Mouse (Mus musculus) liver, embryonic 15.5 days (tissue): ENCODE results near the gene Lclat1. TPM values are rescaled to one million over a fixed set of nuclear protein-coding genes. Genes with fewer than 3 reads are reported as not detected.
A peak's percentile ranks its signal among the peaks of the same experiment; 100 is the strongest.

Experiments
- ATAC-seq: fragments of 200-750 bp; cut with Nextera tagmentation; 2 replicates; pipeline ENCODE4 v1.8.0; 2017; ENCODE audit warnings: moderate number of reproducible peaks, mild to moderate bottlenecking, moderate library complexity; ENCODE audit not compliant: insufficient read depth
- H3K27ac ChIP-seq: fragments of 300-500 bp; sonication (generic); replicated peaks from 2 replicates; pipeline ENCODE4 v1.5.1; 2015; ENCODE audit warnings: mild to moderate bottlenecking, inconsistent platforms
- H3K27me3 ChIP-seq: fragments of 300-500 bp; sonication (generic); 2 replicates; pipeline ENCODE4 v1.6.1; 2015; ENCODE audit warnings: mild to moderate bottlenecking, inconsistent platforms
- H3K36me3 ChIP-seq: fragments of 300-500 bp; sonication (generic); replicated peaks from 2 replicates; pipeline ENCODE4 v1.6.1; 2015; ENCODE audit warnings: moderate library complexity, mild to moderate bottlenecking, inconsistent platforms
- H3K4me1 ChIP-seq: fragments of 300-500 bp; sonication (generic); replicated peaks from 2 replicates; pipeline ENCODE4 v1.6.1; 2015; ENCODE audit warnings: inconsistent platforms
- H3K4me2 ChIP-seq: fragments of 300-500 bp; sonication (generic); 2 replicates; pipeline ENCODE4 v1.6.1; 2015; ENCODE audit warnings: moderate library complexity, mild to moderate bottlenecking, inconsistent platforms
- H3K4me3 ChIP-seq: fragments of 300-500 bp; sonication (generic); replicated peaks from 2 replicates; pipeline ENCODE4 v1.5.1; 2015; ENCODE audit warnings: mild to moderate bottlenecking, inconsistent platforms
- H3K9ac ChIP-seq: fragments of 300-500 bp; sonication (generic); 2 replicates; pipeline ENCODE4 v1.6.1; 2015; ENCODE audit warnings: moderate library complexity, mild to moderate bottlenecking, inconsistent platforms
- H3K9me3 ChIP-seq: fragments of 300-500 bp; sonication (generic); replicated peaks from 2 replicates; pipeline ENCODE4 v1.6.1; 2016; ENCODE audit warnings: inconsistent platforms
- WGBS: fragments of 180-500 bp; shearing (Covaris S2); methylation state at CpG from one replicate; pipeline ENCODE4 v1.1.7; 2015; ENCODE audit warnings: mixed read lengths; ENCODE audit not compliant: insufficient replicate concordance; 5-methylcytosine and 5-hydroxymethylcytosine counted together
- polyA plus RNA-seq: library from polyadenylated mRNA; unstranded; fragments of >200 nt; fragmentation: Nextera tagmentation; extraction: Ambion mirVana; gene quantifications from 2 replicates; pipeline ENCODE4 v1.2.1, GENCODE M21; 2015

Gene Lclat1
- polyA plus RNA-seq, 1 experiment from 2014 or later = 2.5 TPM

- no peaks in the 10 kb centered on the region for H3K9me3 ChIP-seq
- H3K36me3 ChIP-seq = no peaks in the 10 kb centered on the region
- no peak overlapping the region for H3K9ac ChIP-seq
- H3K4me3 ChIP-seq = no peak overlapping the region
- no peak overlapping the region for H3K4me2 ChIP-seq
- ATAC-seq = no peak
- H3K27me3 ChIP-seq = no peaks in the 10 kb centered on the region
- H3K27ac ChIP-seq = no peak overlapping the region
- H3K4me1 ChIP-seq = no peaks in the 10 kb centered on the region
- WGBS = 79% methylated on average over 5 of the region's 5 CpGs
These were observed 62.4 kb downstream of the Lclat1 start for GRCm38 (mm10) chr17:73170141-73170540.

- Histone ChIP-seq H3K27ac (no peak overlapping the region), H3K9ac (no peak overlapping the region), H3K9me3 (no peaks in the 10 kb centered on the region), H3K36me3 (no peaks in the 10 kb centered on the region), H3K27me3 (no peaks in the 10 kb centered on the region), H3K4me2 (no peak overlapping the region), H3K4me1 (no peaks in the 10 kb centered on the region), H3K4me3 (no peak overlapping the region)
- WGBS = 55% methylated on average over 5 of the region's 5 CpGs
- ATAC-seq = no peak
These were observed 66.3 kb downstream of the Lclat1 start for GRCm38 (mm10) chr17:73174083-73174562.

DNA sequence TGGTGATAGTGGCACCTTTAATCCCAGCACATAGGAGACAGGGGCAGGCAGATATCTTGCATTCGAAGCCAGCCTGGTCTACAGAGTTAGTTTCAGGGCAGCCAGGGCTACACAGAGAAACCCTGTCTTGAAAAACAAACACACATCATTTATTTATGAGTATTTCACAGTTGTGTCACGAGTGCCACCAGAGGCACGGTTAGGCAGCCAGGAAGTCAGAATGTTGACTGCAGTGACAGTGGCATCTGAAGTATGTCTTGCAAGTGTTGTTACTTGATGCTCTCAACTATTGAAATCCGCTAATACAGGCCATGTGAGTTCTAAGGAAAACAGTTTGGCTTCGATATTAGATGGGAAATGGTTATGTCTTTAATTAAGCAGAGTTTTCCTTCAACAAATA, 67.9 kb downstream of the Lclat1 start:
- Histone ChIP-seq H3K36me3 (no peaks in the 10 kb centered on the region), H3K9me3 (no peaks in the 10 kb centered on the region), H3K27ac (no peak overlapping the region), H3K4me3 (no peak overlapping the region), H3K4me2 (no peak overlapping the region), H3K27me3 (no peaks in the 10 kb centered on the region), H3K9ac (no peak overlapping the region), H3K4me1 (no peaks in the 10 kb centered on the region)
- WGBS = 67% methylated on average over 5 of the region's 5 CpGs
- no peak for ATAC-seq

DNA sequence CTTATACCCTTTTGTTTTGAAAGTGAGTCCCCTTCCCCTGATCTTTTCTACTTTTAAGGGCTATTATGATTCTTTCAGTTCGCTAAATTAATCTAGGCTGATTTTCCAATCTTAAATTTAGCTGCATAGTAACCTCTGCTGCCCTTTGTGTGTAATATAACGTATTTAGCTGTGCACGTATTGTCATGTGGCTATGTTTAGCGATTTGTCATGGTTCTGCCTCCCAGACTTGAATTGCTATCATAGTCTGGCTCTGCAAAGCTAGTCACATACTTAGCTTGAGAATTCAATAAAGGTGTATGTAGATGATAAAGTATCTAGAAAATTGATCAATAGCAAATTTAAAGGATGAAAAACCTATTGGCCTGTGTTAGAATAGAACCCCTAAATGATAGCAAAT, 69.3 kb downstream of the Lclat1 start:
- no peak overlapping the region for H3K27ac ChIP-seq
- no peaks in the 10 kb centered on the region for H3K9me3 ChIP-seq
- no peak overlapping the region for H3K4me3 ChIP-seq
- H3K36me3 ChIP-seq = no peaks in the 10 kb centered on the region
- H3K9ac ChIP-seq = no peak overlapping the region
- no peaks in the 10 kb centered on the region for H3K4me1 ChIP-seq
- no peak for ATAC-seq
- no peak overlapping the region for H3K4me2 ChIP-seq
- 77% methylated on average over 4 of the region's 4 CpGs for WGBS
- H3K27me3 ChIP-seq = no peaks in the 10 kb centered on the region

- H3K9ac ChIP-seq = no peak overlapping the region
- H3K27me3 ChIP-seq = no peaks in the 10 kb centered on the region
- peak; percentile 70 for ATAC-seq
- no peak overlapping the region for H3K4me3 ChIP-seq
- H3K9me3 ChIP-seq = no peaks in the 10 kb centered on the region
- H3K27ac ChIP-seq = 0 out of 2 replicates have a peak overlapping the region, but pooled peaks have one; percentile 38
- H3K4me1 ChIP-seq = no peaks in the 10 kb centered on the region
- no peaks in the 10 kb centered on the region for H3K36me3 ChIP-seq
- WGBS = 64% methylated on average over 5 of the region's 5 CpGs
- no peak overlapping the region for H3K4me2 ChIP-seq
These were observed 79.1 kb downstream of the Lclat1 start for GRCm38 (mm10) chr17:73186929-73187328.

- no peaks in the 10 kb centered on the region for H3K36me3 ChIP-seq
- no peaks in the 10 kb centered on the region for H3K4me1 ChIP-seq
- 62% methylated on average over 6 of the region's 6 CpGs for WGBS
- no peak overlapping the region for H3K4me3 ChIP-seq
- no peaks in the 10 kb centered on the region for H3K27me3 ChIP-seq
- no peak overlapping the region for H3K27ac ChIP-seq
- ATAC-seq = no peak
- no peak overlapping the region for H3K4me2 ChIP-seq
- no peak overlapping the region for H3K9ac ChIP-seq
- H3K9me3 ChIP-seq = no peaks in the 10 kb centered on the region
These were observed 86.4 kb downstream of the Lclat1 start for GRCm38 (mm10) chr17:73194146-73194545.

DNA sequence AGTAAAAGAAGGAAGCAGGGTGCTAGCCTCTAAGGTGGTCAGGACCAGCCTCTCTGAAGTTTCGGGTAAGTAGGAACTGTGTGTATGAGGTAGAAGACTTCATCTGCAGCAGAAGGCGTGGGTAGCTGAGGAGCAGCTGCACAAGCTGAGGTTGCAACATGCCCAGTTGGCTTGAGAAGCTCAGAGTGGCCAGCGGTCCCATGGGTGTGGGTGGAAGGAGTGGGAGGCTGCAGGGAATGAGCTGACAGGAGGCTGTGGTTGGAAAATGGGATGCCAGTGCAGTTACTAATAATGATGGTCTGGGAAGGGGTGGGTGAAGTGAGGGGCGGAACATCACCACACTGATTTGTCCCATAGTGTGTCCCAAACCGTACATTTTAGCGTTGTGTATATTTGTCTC, 86.8 kb downstream of the Lclat1 start:
- no peaks in the 10 kb centered on the region for H3K4me1 ChIP-seq
- no peaks in the 10 kb centered on the region for H3K9me3 ChIP-seq
- no peak overlapping the region for H3K27ac ChIP-seq
- H3K9ac ChIP-seq = no peak overlapping the region
- WGBS = 80% methylated on average over 6 of the region's 6 CpGs
- H3K27me3 ChIP-seq = no peaks in the 10 kb centered on the region
- no peak overlapping the region for H3K4me2 ChIP-seq
- H3K4me3 ChIP-seq = no peak overlapping the region
- no peak for ATAC-seq
- H3K36me3 ChIP-seq = no peaks in the 10 kb centered on the region

DNA sequence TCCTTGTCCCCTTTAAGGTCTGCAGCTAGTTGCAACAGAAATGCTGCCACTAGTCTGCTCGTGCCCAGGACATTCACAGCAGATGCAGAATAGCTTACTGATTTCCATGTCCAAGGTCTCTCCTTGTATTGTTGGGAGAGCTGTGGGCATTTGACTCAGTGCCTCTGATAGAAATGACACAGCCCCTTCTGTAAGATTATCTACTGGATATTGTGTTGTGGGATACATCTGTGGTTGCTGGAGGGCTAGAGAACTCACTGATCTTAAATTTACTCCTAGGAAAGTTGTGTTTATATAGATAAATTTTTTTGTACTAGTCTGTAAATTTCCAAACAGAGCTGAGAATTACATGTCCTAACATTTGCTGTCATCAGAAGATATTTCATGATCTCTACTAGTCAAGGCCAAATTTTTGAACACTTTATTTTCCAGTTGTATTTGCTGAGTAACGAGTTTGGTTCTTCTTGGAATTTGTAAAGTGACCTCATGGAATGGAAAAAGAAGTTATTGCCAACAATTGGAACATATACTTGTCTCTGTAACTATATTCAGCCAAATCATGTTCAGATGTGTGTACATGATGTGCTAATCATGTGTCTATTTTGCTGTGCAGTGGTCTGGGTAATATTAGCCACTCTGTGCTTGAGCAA, 87.4 kb downstream of the Lclat1 start:
- no peaks in the 10 kb centered on the region for H3K4me1 ChIP-seq
- no peak for ATAC-seq
- 56% methylated on average over 2 of the region's 2 CpGs for WGBS
- H3K9ac ChIP-seq = no peak overlapping the region
- no peaks in the 10 kb centered on the region for H3K36me3 ChIP-seq
- H3K4me2 ChIP-seq = no peak overlapping the region
- no peaks in the 10 kb centered on the region for H3K9me3 ChIP-seq
- H3K27ac ChIP-seq = no peak overlapping the region
- H3K27me3 ChIP-seq = no peaks in the 10 kb centered on the region
- H3K4me3 ChIP-seq = no peak overlapping the region

GRCm38 (mm10) chr17:73196139-73196538, 88.4 kb downstream of the Lclat1 start:
- H3K27me3 ChIP-seq = no peaks in the 10 kb centered on the region
- no peak overlapping the region for H3K27ac ChIP-seq
- no peak overlapping the region for H3K9ac ChIP-seq
- H3K4me2 ChIP-seq = no peak overlapping the region
- 76% methylated on average over 1 of the region's 1 CpGs for WGBS
- no peaks in the 10 kb centered on the region for H3K9me3 ChIP-seq
- H3K4me1 ChIP-seq = no peaks in the 10 kb centered on the region
- no peaks in the 10 kb centered on the region for H3K36me3 ChIP-seq
- ATAC-seq = no peak
- no peak overlapping the region for H3K4me3 ChIP-seq

DNA sequence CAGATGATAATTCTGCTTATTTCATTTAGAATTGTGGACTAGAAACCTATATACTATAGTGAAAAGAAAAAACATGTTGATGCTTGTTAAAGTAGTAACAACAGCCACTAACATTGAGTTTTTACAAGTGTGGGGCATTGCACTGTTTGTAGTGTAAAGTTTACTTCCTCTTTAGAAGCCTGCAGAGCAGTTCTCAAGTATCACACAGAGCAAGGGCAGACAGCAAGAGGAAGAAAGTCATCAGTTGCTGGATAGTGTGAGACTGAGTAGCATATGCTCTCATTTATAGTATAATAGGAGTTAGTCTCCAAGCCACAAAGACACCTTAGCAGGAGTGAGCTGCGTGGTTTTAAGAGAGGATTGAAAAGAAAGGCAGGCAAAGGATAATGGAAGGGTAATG, 89.9 kb downstream of the Lclat1 start:
- Histone ChIP-seq H3K4me1 (no peaks in the 10 kb centered on the region), H3K27me3 (no peaks in the 10 kb centered on the region), H3K36me3 (no peaks in the 10 kb centered on the region), H3K9me3 (no peaks in the 10 kb centered on the region), H3K27ac (no peak overlapping the region), H3K4me3 (no peak overlapping the region), H3K4me2 (no peak overlapping the region), H3K9ac (no peak overlapping the region)
- no peak for ATAC-seq
- WGBS = 39% methylated on average over 1 of the region's 1 CpGs

- H3K9ac ChIP-seq = no peak overlapping the region
- no peaks in the 10 kb centered on the region for H3K9me3 ChIP-seq
- no peaks in the 10 kb centered on the region for H3K4me1 ChIP-seq
- H3K4me2 ChIP-seq = no peak overlapping the region
- ATAC-seq = no peak
- no peak overlapping the region for H3K27ac ChIP-seq
- no peaks in the 10 kb centered on the region for H3K27me3 ChIP-seq
- H3K4me3 ChIP-seq = no peak overlapping the region
- no peaks in the 10 kb centered on the region for H3K36me3 ChIP-seq
These were observed 91.6 kb downstream of the Lclat1 start for GRCm38 (mm10) chr17:73199387-73199786.

- Histone ChIP-seq H3K4me2 (no peak overlapping the region), H3K9ac (no peak overlapping the region), H3K27ac (no peak overlapping the region), H3K27me3 (no peaks in the 10 kb centered on the region), H3K4me1 (no peaks in the 10 kb centered on the region), H3K4me3 (no peak overlapping the region), H3K36me3 (no peaks in the 10 kb centered on the region), H3K9me3 (no peaks in the 10 kb centered on the region)
- no peak for ATAC-seq
- 67% methylated on average over 1 of the region's 1 CpGs for WGBS
These were observed 92.6 kb downstream of the Lclat1 start for GRCm38 (mm10) chr17:73200380-73200779.
